Mouse (Mus musculus) megakaryocyte, adult 5-6 weeks (primary cell): ENCODE results near the gene Adprm. TPM values are rescaled to one million over a fixed set of nuclear protein-coding genes. Genes with fewer than 3 reads are reported as not detected.
"Not testable (repeated sequence)": the region's sequence is repeated elsewhere in the genome, so short reads cannot be mapped to it uniquely, and the experiment has no call there.

ENCODE experiments used
- ATAC-seq: 2 replicates; pipeline ENCODE4 v1.8.0; 2016; ENCODE audit warnings: mild to moderate bottlenecking, inconsistent platforms; ENCODE audit not compliant: poor library complexity, severe bottlenecking
- total RNA-seq, 2 experiments: library from RNA; stranded (forward) in 1 of 2; stranded (reverse) in 1 of 2; fragments of 153-499, 151-499 nt in 1 of 2; fragments of 221-1000, 200-1000 nt in 1 of 2; gene quantifications; 2 replicates each; pipeline versions ENCODE4 v1.2.3 to v1.2.4; 2015 to 2017

Gene Adprm
- total RNA-seq, 2 experiments from 2014 or later = 28.5 to 38.8 TPM

- peak; percentile 98 for ATAC-seq
Observed at GRCm38 (mm10) chr11:67024867-67025477, 27.4 kb downstream of the Adprm start, which contains the start of gene Tmem220. Gene Tmem220, plus strand, starts transcription at chr11:67025154.

GRCm38 (mm10) chr11:67023802-67024340 lies 28.5 kb downstream of the Adprm start:
- ATAC-seq = no peak

GRCm38 (mm10) chr11:67023191-67023590 lies 29.2 kb downstream of the Adprm start:
- ATAC-seq = not testable (repeated sequence)

- no peak for ATAC-seq
Observed at GRCm38 (mm10) chr11:67022354-67023115, 29.9 kb downstream of the Adprm start.

GRCm38 (mm10) chr11:67020948-67021347 lies 31.4 kb downstream of the Adprm start:
- ATAC-seq = peak; percentile 51

GRCm38 (mm10) chr11:67019711-67020475 lies 32.5 kb downstream of the Adprm start:
- ATAC-seq = no peak

- ATAC-seq = no peak
Observed at GRCm38 (mm10) chr11:67017801-67018591, 34.4 kb downstream of the Adprm start.

GRCm38 (mm10) chr11:67011635-67012034 lies 40.8 kb downstream of the Adprm start:
- no peak for ATAC-seq

- ATAC-seq = no peak
Observed at GRCm38 (mm10) chr11:67010430-67010829, 42.0 kb downstream of the Adprm start.

GRCm38 (mm10) chr11:67008528-67008927 lies 43.9 kb downstream of the Adprm start:
- ATAC-seq = no peak

- ATAC-seq = no peak
Observed at GRCm38 (mm10) chr11:67007961-67008360, 44.4 kb downstream of the Adprm start.

- no peak for ATAC-seq
Observed at GRCm38 (mm10) chr11:67002911-67003310, 49.5 kb downstream of the Adprm start.

- no peak for ATAC-seq
Observed at GRCm38 (mm10) chr11:67001717-67002116, 50.7 kb downstream of the Adprm start.

- no peak for ATAC-seq
Observed at GRCm38 (mm10) chr11:67000671-67001070, 51.7 kb downstream of the Adprm start.

- no peak for ATAC-seq
Observed at GRCm38 (mm10) chr11:66998467-66999403, 53.7 kb downstream of the Adprm start.

GRCm38 (mm10) chr11:66996446-66996845 lies 55.9 kb downstream of the Adprm start:
- ATAC-seq = no peak

- ATAC-seq = no peak
Observed at GRCm38 (mm10) chr11:66993674-66994073, 58.7 kb downstream of the Adprm start.

- ATAC-seq = no peak
Observed at GRCm38 (mm10) chr11:66992150-66992549, 60.2 kb downstream of the Adprm start.
